In genomic region chr8:9248109-9248821, GRCm38 (mm10) we compare ENCODE assay signal across 19 mouse cellular contexts.
DNase-seq lines count a peak whose midpoint lies in the region; ATAC-seq and TF ChIP-seq lines count a peak whose summit lies in the region.
"Had no signal": no experiment of that assay in that cellular context is flagged by ENCODE, and none has a peak within 500 bp of the region (broad histone marks: within the 10 kb centered on the region; RNA-seq: fewer than 3 reads in every experiment).

No protein-coding gene starts in this region.

- peak overlapping the region; percentile 57; the same call in 1 of the 2 replicates for H3K27ac ChIP-seq in left cerebral cortex, adult 2 months
- H3K27ac ChIP-seq in cortical plate, adult 2 months (ENCODE audit: insufficient read depth, low read length), result no peak overlapping the region
- H3K27ac ChIP-seq in midbrain, postnatal 0 days (ENCODE audit: low read depth, low read length), result peak overlapping the region; percentile 32; the same call in 1 of the 2 replicates
- H3K27ac ChIP-seq: embryonic facial prominence, embryonic 12.5 days; limb, embryonic 10.5 days; neural tube, embryonic 15.5 days had no signal

- ATAC-seq in midbrain, postnatal 0 days (ENCODE audit: low FRiP score), result no peak

- H3K4me3 ChIP-seq in left cerebral cortex, adult 2 months, result no peak overlapping the region
- H3K4me3 ChIP-seq in cortical plate, adult 2 months (ENCODE audit: insufficient read depth, low read length), result no peak overlapping the region
- no peak overlapping the region for H3K4me3 ChIP-seq in midbrain, postnatal 0 days (ENCODE audit: low read depth, low read length)
- H3K4me3 ChIP-seq: embryonic facial prominence, embryonic 12.5 days; limb, embryonic 10.5 days; neural tube, embryonic 15.5 days had no signal

- no peak overlapping the region for H3K4me2 ChIP-seq in midbrain, postnatal 0 days (ENCODE audit: low read depth, low read length, poor library complexity, severe bottlenecking)
- H3K4me2 ChIP-seq: embryonic facial prominence, embryonic 12.5 days; neural tube, embryonic 15.5 days had no signal

- no peaks in the 10 kb centered on the region for H3K27me3 ChIP-seq in midbrain, postnatal 0 days (ENCODE audit: insufficient read depth, low read length)
- H3K27me3 ChIP-seq: embryonic facial prominence, embryonic 12.5 days; neural tube, embryonic 15.5 days had no signal

- no peak for TF ChIP-seq CTCF in left cerebral cortex, adult 2 months (IDR thresholded peaks at IDR 0.05)
- TF ChIP-seq CTCF in cortical plate, adult 2 months (IDR thresholded peaks at IDR 0.05; ENCODE audit: extremely low read depth, insufficient read depth, low read length), result no peak
- TF ChIP-seq CTCF in midbrain, postnatal 0 days (IDR thresholded peaks at IDR 0.05), result no peak

- H3K9ac ChIP-seq in midbrain, postnatal 0 days (replicated peaks; ENCODE audit: low read length, poor library complexity, severe bottlenecking), result no peak overlapping the region; the same call in 1 of the 2 replicates
- H3K9ac ChIP-seq: embryonic facial prominence, embryonic 12.5 days; neural tube, embryonic 15.5 days had no signal

- intact Hi-C loops in left cerebral cortex, adult 2 months (cut with DNase I), result no loop called here

- no peaks in the 10 kb centered on the region for H3K9me3 ChIP-seq in midbrain, postnatal 0 days (ENCODE audit: low read length)
- H3K9me3 ChIP-seq: embryonic facial prominence, embryonic 12.5 days; limb, embryonic 10.5 days; neural tube, embryonic 15.5 days had no signal

- 48% methylated on average over 17 of the region's 17 CpGs for WGBS in midbrain, postnatal 0 days

- TF ChIP-seq POLR2A in cortical plate, adult 2 months (IDR thresholded peaks at IDR 0.05; ENCODE audit: extremely low read depth, insufficient read depth, low read length), result 0 out of 2 replicates have a peak, but pooled peaks have one; percentile 28

- peak; percentile 48 to 55 for DNase-seq in frontal cortex, postnatal 36 days (ENCODE audit: low spot score in 2 of 2)
- no peak for DNase-seq in frontal cortex, postnatal 14 days (ENCODE audit: low spot score in 2 of 2)
- DNase-seq in left cerebral cortex, adult 2 months (ENCODE audit: extremely low spot score in 1 of 2, low spot score in 2 of 2), result no peak
- DNase-seq in left cerebral cortex, adult 11 months (ENCODE audit: low spot score), result no peak
- DNase-seq in midbrain, postnatal 0 days (ENCODE audit: low spot score), result no peak
- no peak for DNase-seq in lung, postnatal 10 days
- DNase-seq: adrenal gland, postnatal 36 days; B cell, adult 2 months; cerebellum, adult 2 months; gastrocnemius, postnatal 14 days; kidney, adult 18-20 months; kidney, postnatal 14 days; lung, adult 18-20 months; right cerebral cortex, postnatal 14 days; thymus, postnatal 36 days had no signal

- H3K4me1 ChIP-seq in cortical plate, adult 2 months (ENCODE audit: control insufficient read depth, insufficient read depth, low read length), result peaks cover 1% of the 10 kb centered on the region; the same call in 1 of the 2 replicates
- peaks cover 10% of the 10 kb centered on the region; the same call in 1 of the 2 replicates for H3K4me1 ChIP-seq in midbrain, postnatal 0 days (ENCODE audit: insufficient read depth, low read length)
- H3K4me1 ChIP-seq: embryonic facial prominence, embryonic 12.5 days had no signal

- no peaks in the 10 kb centered on the region for H3K36me3 ChIP-seq in midbrain, postnatal 0 days (ENCODE audit: insufficient read depth, low read length)
- H3K36me3 ChIP-seq: embryonic facial prominence, embryonic 12.5 days; limb, embryonic 10.5 days; neural tube, embryonic 15.5 days had no signal

Comparison
In these comparisons a context has a peak if more than half of its experiments do, and no peak if none do; other contexts are left out.
1. DNase-seq: peak in frontal cortex, postnatal 36 days (2 of 2); none in frontal cortex, postnatal 14 days (0 of 2), left cerebral cortex, adult 2 months (0 of 2), left cerebral cortex, adult 11 months (single experiment), midbrain, postnatal 0 days (single experiment) and lung, postnatal 10 days (single experiment).